Mouse (Mus musculus): ENCODE measurements around the gene Tfip11. TPM values are rescaled to one million over a fixed set of nuclear protein-coding genes. Genes with fewer than 3 reads are reported as not detected.
"Not testable (repeated sequence)": the region's sequence is repeated elsewhere in the genome, so short reads cannot be mapped to it uniquely, and the experiment has no call there.

Tfip11 gene
- polyA plus RNA-seq, 1 experiment from 2014 or later = 40.2 TPM

DNA sequence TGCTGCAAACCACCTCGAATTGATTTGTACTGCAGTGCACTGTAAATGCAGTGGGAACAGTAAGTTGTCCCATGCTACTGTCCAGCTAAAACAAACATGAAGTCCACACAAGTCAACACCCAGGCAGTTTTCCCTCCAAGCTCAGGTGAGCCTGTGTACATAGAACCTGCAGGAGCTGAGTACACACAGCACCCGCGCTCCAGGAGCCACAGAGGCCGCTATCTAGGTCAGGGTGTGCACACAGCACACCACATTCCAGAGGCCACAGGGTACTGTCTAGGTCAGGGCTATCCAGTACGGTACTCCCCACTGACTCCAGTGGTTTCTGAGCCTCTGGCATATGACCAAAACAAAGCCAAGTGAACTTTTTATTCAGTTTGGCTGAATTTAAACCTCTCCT, 23.8 kb upstream of the Tfip11 start:
- 85% methylated on average over 5 of the region's 5 CpGs for WGBS
- H3K27ac ChIP-seq (replicated peaks) = no peak overlapping the region
- no peak overlapping the region for H3K9ac ChIP-seq (replicated peaks)
- no peak overlapping the region for H3K4me2 ChIP-seq (replicated peaks)
- H3K36me3 ChIP-seq = peaks cover 1% of the 10 kb centered on the region
- ATAC-seq (ENCODE audit: low FRiP score, low read depth) = no peak
- no peaks in the 10 kb centered on the region for H3K27me3 ChIP-seq
- H3K9me3 ChIP-seq = no peaks in the 10 kb centered on the region
- no peak overlapping the region for H3K4me3 ChIP-seq
- H3K4me1 ChIP-seq = no peaks in the 10 kb centered on the region

DNA sequence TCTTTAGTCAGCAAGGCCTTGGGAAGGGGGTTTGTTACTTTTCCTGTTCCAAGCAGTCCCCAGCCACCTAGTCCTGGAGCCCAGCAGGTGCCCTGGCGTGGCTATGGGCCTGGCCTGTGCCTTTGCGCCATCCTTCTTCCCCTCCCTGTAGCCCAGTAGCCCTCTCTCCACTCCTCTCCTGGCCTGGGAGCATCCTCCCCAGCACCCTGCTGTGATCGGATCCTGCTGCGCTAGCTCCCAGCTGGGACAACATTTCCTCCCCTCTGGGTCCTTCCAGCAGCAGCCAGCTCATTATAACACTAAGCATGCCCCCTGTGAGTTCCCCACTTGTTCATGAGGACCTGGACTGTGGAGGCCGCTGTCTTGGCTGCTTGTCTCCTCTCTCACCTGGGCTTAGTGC, 20.3 kb upstream of the Tfip11 start:
- 60% methylated on average over 5 of the region's 5 CpGs for WGBS
- Histone ChIP-seq H3K4me3 (no peak overlapping the region), H3K9me3 (no peaks in the 10 kb centered on the region), H3K4me1 (no peaks in the 10 kb centered on the region), H3K4me2 (replicated peaks) (no peak overlapping the region), H3K27me3 (no peaks in the 10 kb centered on the region), H3K27ac (replicated peaks) (no peak overlapping the region), H3K36me3 (peaks cover 35% of the 10 kb centered on the region), H3K9ac (replicated peaks) (no peak overlapping the region)
- ATAC-seq (ENCODE audit: low FRiP score, low read depth) = no peak

DNA sequence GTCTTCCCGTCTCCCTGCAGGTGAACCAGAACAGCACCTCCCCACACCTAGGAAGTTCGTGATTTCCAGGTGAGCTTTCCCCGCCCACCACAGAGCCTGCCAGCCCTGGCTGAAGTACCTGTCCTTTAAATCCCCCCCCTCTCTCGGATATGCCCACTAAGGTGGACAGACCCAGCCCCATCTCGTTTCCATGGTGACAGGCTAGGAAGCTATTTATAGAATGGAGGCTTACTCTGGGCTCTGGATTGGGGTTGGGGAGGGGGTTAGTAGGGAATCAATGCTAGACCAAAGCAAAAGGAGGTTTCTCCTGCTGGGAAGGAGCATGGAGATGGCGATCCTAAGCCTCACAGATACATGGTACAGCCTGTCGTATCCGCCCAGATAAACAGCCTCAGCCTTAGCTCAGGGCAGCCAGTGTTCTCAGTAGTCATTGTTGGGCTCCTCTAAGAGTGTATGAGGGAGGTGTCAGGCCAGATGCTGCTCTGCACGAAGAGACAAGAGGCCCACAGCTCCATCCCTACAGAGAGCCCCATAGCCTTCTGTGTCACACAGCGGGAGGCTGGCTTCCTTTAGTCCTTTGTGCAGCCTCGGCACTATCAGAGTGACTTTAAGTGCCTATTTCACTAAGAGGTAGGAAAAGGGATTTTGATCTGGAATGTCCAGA, 12.8 kb upstream of the Tfip11 start:
- no peak for ATAC-seq (ENCODE audit: low FRiP score, low read depth)
- H3K36me3 ChIP-seq = peaks cover 66% of the 10 kb centered on the region
- peaks cover 5% of the 10 kb centered on the region; the same call in 1 of the 2 replicates for H3K4me1 ChIP-seq
- WGBS = 50% methylated on average over 11 of the region's 11 CpGs
- H3K27me3 ChIP-seq = no peaks in the 10 kb centered on the region
- H3K4me3 ChIP-seq = no peak overlapping the region
- H3K4me2 ChIP-seq (replicated peaks) = no peak overlapping the region
- H3K27ac ChIP-seq (replicated peaks) = 0 out of 2 replicates have a peak overlapping the region, but pooled peaks have one; percentile 8
- H3K9ac ChIP-seq (replicated peaks) = 0 out of 2 replicates have a peak overlapping the region, but pooled peaks have one; percentile 2
- H3K9me3 ChIP-seq = no peaks in the 10 kb centered on the region

DNA sequence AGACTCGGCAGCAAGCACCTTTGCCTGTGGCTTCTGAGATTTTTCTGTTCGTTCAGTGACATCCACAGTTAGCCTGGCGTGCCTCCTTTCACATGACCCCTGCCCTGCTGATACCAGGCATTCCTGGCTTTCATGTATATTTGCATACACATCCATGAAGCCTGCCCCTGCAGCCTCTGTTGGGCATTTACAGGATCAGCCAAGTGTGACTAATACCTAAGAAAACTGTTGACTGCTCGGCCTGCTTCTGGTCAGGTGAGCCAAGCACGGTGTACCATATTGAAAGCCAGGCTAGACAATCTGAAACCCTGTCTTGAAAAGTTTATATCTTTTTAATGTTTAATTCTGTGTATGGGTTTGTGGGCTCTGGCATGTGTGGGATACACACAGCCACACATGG, 9.7 kb upstream of the Tfip11 start:
- ATAC-seq (ENCODE audit: low FRiP score, low read depth) = no peak
- H3K27ac ChIP-seq (replicated peaks) = no peak overlapping the region
- no peaks in the 10 kb centered on the region for H3K9me3 ChIP-seq
- WGBS = 66% methylated on average over 5 of the region's 5 CpGs
- no peaks in the 10 kb centered on the region for H3K27me3 ChIP-seq
- peaks cover 36% of the 10 kb centered on the region for H3K36me3 ChIP-seq
- peaks cover 5% of the 10 kb centered on the region; the same call in 1 of the 2 replicates for H3K4me1 ChIP-seq
- no peak overlapping the region for H3K4me2 ChIP-seq (replicated peaks)
- H3K4me3 ChIP-seq = no peak overlapping the region
- no peak overlapping the region for H3K9ac ChIP-seq (replicated peaks)

DNA sequence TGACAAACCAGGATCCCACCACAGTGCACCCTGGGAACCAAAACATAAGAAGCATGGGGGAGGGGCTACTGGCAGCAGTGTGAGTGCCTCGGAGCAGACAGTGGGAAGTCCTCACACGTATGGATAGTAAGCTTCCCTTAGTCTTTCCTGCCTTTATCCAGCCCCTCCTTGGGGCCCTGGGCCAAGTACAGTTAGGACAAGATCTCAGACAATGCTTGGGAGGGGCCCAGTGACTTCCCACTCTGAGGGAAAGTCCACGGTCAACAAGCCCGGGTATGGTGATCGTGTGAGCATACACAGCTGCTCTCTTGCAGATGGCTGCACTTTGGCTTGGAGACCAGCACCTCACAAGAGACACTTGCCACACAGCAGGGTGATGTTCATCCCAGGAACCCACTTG, 8.8 kb upstream of the Tfip11 start:
- H3K27ac ChIP-seq (replicated peaks) = no peak overlapping the region
- 74% methylated on average over 5 of the region's 5 CpGs for WGBS
- H3K9me3 ChIP-seq = no peaks in the 10 kb centered on the region
- H3K27me3 ChIP-seq = no peaks in the 10 kb centered on the region
- ATAC-seq (ENCODE audit: low FRiP score, low read depth) = no peak
- peaks cover 5% of the 10 kb centered on the region; the same call in 1 of the 2 replicates for H3K4me1 ChIP-seq
- peaks cover 31% of the 10 kb centered on the region for H3K36me3 ChIP-seq
- no peak overlapping the region for H3K4me3 ChIP-seq
- no peak overlapping the region for H3K9ac ChIP-seq (replicated peaks)
- no peak overlapping the region for H3K4me2 ChIP-seq (replicated peaks)

DNA sequence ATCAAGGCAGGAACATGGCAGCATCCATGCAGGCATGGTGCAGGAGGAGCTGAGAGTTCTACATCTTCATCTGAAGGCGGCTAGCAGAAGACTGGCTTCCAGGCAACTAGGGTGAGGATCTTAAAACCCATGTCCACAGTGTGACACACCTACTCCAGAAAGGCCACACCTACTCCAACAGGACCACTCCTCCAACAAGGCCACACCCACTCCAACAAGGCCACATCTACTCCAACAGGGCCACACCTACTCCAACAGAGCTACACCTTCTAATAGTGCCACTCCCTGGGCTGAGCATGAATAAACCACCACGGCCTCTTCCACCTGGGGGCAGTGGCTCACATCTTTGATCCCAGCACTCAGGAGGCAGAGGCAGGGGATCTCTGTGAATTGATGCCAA, 6.8 kb upstream of the Tfip11 start:
- not testable (repeated sequence) for H3K4me2 ChIP-seq (replicated peaks); H3K4me1 ChIP-seq; H3K9me3 ChIP-seq; H3K9ac ChIP-seq (replicated peaks); H3K27me3 ChIP-seq; H3K4me3 ChIP-seq; ATAC-seq (ENCODE audit: low FRiP score, low read depth); H3K27ac ChIP-seq (replicated peaks)
- WGBS = 78% methylated on average over 2 of the region's 2 CpGs
- H3K36me3 ChIP-seq = peaks cover 15% of the 10 kb centered on the region; the same call in 1 of the 2 replicates

DNA sequence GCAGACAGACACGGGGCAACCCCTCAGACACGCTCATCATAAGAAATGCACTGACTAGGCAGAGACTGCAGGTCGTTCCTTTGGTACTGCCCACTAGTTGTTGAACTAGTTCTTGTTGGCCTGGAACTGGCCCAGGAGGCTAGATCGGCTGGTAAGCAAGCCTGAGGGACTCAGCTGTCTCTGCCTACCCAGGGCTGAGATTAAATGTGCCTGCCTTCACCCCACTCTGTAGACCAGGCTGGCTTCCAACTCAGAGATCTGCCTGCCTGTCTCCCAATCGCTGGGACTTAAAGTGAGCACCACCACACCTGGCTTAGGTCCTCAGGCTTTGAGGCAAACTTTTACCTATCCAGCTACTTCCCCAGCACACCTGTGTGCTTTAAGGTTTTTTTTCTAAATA, 5.8 kb upstream of the Tfip11 start:
- peaks cover 8% of the 10 kb centered on the region; the same call in 1 of the 2 replicates for H3K36me3 ChIP-seq
- no peak overlapping the region for H3K4me2 ChIP-seq (replicated peaks)
- WGBS = 75% methylated on average over 5 of the region's 5 CpGs
- no peaks in the 10 kb centered on the region for H3K9me3 ChIP-seq
- ATAC-seq (ENCODE audit: low FRiP score, low read depth) = no peak
- H3K27me3 ChIP-seq = no peaks in the 10 kb centered on the region
- H3K9ac ChIP-seq (replicated peaks) = no peak overlapping the region
- peaks cover 9% of the 10 kb centered on the region for H3K4me1 ChIP-seq
- no peak overlapping the region for H3K4me3 ChIP-seq
- no peak overlapping the region for H3K27ac ChIP-seq (replicated peaks)

DNA sequence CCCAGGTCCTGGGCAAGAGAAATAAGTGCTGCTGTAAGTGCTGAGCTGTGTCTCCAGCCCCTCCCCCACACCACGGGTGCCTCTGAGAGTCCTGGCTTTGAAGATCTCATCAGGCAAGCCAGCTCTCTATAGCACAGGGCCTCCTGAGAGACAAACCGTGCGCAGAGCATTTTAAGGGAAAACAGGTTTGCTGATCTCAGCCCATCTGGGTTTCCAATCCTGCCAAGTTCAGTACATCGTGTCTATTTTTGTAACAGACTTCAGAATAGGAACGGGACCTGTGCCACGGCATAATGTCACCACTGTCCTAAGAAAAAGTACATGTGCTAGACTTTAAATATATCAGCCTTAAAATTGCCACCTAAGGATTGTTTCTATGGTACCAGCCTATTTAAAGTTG, 5.2 kb upstream of the Tfip11 start:
- no peaks in the 10 kb centered on the region for H3K9me3 ChIP-seq
- H3K27me3 ChIP-seq = no peaks in the 10 kb centered on the region
- no peak overlapping the region for H3K4me2 ChIP-seq (replicated peaks)
- no peak overlapping the region for H3K4me3 ChIP-seq
- peaks cover 14% of the 10 kb centered on the region for H3K4me1 ChIP-seq
- H3K9ac ChIP-seq (replicated peaks) = no peak overlapping the region
- 73% methylated on average over 6 of the region's 6 CpGs for WGBS
- 0 out of 2 replicates have a peak, but pooled peaks cover 2% of the 10 kb centered on the region for H3K36me3 ChIP-seq
- no peak for ATAC-seq (ENCODE audit: low FRiP score, low read depth)
- no peak overlapping the region for H3K27ac ChIP-seq (replicated peaks)

DNA sequence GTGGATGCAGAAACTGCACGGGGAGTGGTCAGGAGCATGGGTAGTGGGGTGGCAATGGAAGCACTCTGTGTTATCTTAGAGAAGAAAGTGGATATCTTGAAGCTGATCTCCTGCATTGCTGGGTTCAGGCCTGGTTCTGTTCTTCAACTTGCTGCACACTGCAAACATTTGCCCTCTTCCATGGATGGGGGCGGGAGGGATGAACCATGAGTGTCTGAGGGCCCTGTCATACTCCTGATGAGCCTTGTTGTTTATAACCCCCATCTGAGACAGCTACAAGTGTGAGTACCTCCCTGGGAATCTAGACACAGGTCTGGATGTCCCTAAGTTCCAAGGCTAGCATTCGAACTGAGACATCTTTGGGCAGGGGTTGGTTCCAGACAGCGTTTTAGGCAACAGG, 4.8 kb upstream of the Tfip11 start:
- Histone ChIP-seq H3K27me3 (no peaks in the 10 kb centered on the region), H3K9ac (replicated peaks) (no peak overlapping the region), H3K36me3 (no peaks in the 10 kb centered on the region), H3K4me3 (no peak overlapping the region), H3K9me3 (no peaks in the 10 kb centered on the region), H3K27ac (replicated peaks) (no peak overlapping the region), H3K4me1 (peaks cover 14% of the 10 kb centered on the region), H3K4me2 (replicated peaks) (no peak overlapping the region)
- no peak for ATAC-seq (ENCODE audit: low FRiP score, low read depth)
- 77% methylated on average over 4 of the region's 4 CpGs for WGBS

DNA sequence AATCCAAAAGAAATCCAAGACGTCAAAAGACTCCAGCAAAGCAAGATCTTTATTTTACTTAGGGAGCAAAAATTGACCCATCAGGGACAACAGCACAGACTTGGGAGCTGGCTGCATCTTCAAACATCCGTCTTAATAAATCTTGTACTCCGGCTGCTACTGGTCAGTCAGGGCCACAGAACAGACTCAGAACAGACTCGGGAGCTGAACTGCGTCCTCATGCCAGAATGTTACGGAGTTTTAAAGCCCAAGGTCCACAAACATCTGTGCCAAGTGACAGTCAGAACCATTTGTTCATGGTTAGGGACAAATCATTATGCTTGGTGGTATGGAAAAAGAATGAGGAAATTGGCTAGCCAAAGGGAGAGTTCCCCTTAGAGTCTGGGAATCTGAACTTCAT, 2.9 kb upstream of the Tfip11 start:
- H3K36me3 ChIP-seq = 0 out of 2 replicates have a peak, but pooled peaks cover 4% of the 10 kb centered on the region
- no peaks in the 10 kb centered on the region for H3K9me3 ChIP-seq
- no peak overlapping the region for H3K9ac ChIP-seq (replicated peaks)
- 83% methylated on average over 6 of the region's 6 CpGs for WGBS
- no peak overlapping the region for H3K27ac ChIP-seq (replicated peaks)
- H3K4me1 ChIP-seq = peaks cover 28% of the 10 kb centered on the region
- H3K4me2 ChIP-seq (replicated peaks) = no peak overlapping the region
- no peak overlapping the region for H3K4me3 ChIP-seq
- no peak for ATAC-seq (ENCODE audit: low FRiP score, low read depth)
- H3K27me3 ChIP-seq = no peaks in the 10 kb centered on the region

DNA sequence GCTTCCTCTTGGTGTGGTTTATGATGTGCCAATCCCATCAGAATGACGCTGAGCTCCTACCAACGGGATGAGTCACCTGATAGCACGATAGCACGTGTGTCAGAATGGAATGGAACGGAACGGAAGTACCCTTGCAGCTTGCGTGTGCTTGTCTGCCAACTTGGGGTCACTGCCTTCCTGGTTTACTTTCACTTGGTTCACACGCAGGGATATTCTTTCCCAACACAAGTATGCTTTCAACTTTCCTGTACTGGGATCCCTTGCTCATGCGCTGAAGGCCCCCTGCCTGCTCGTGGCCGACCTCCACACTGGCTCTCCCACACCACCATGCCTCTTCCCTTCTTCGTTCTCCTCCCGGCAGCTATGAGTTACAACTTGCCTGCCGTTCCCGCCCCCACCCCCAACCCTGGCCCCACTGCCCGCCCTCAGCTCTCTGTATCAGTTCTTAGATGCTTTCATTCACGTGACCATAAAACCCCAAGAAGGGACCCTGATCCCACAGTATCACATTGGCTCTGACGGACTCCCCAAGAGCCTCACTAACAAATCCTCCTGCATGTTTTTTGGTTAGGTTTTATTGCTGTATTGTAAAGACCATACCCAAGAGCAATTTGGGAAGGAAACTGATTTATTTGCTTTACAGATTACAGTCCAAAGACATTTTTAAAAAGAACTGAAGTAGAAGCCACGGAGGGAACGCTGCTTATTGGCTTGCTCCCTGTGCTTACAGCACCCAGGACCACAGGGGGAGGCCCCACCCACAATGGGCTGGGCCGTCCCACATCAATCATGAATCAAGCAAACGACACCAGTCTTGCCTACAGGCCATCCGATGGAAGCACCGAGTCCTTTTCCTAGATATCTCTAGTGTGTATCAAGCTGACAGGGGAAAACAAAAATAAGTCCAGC, 1.3 kb upstream of the Tfip11 start:
- peaks cover 28% of the 10 kb centered on the region for H3K4me1 ChIP-seq
- H3K27me3 ChIP-seq = no peaks in the 10 kb centered on the region
- no peak overlapping the region for H3K27ac ChIP-seq (replicated peaks)
- H3K9me3 ChIP-seq = no peaks in the 10 kb centered on the region
- no peak overlapping the region for H3K9ac ChIP-seq (replicated peaks)
- no peak for ATAC-seq (ENCODE audit: low FRiP score, low read depth)
- H3K4me3 ChIP-seq = no peak overlapping the region
- 40% methylated on average over 24 of the region's 24 CpGs for WGBS
- H3K36me3 ChIP-seq = peaks cover 20% of the 10 kb centered on the region
- peak overlapping the region; percentile 92; the same call in 1 of the 2 replicates for H3K4me2 ChIP-seq (replicated peaks)

DNA sequence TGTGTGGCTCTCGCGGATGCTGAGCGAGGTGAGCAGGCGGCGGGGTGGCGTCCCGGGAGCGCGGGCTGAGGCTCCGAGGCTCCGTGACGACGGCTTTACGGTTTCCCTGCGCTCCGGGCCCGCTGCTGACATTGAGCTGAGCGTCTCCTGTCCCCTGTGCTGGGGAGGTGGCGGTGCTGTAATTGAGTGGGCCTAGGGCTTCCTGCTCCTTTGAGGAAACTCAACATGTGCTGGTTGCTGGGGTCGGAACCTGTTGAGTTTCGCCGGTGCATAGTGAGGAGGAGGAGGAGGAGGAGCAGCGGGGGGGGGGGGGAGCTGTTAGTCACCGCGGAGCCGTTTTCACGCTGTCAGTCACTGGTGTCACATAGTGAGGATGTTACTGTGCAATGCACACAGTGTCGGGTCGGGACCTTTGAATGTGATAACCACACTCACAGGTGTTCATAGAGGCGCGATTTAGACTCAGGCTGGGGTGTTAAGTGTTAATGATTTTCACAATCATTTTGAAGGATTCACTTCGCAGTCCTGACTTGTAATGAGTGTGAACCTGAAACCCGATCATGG, 370 bp downstream of the Tfip11 start:
- H3K4me3 ChIP-seq = peak overlapping the region; percentile 98
- peaks cover 28% of the 10 kb centered on the region for H3K4me1 ChIP-seq
- ATAC-seq (ENCODE audit: low FRiP score, low read depth) = peak; percentile 74
- H3K27ac ChIP-seq (replicated peaks) = 0 out of 2 replicates have a peak overlapping the region, but pooled peaks have one; percentile 79
- H3K27me3 ChIP-seq = no peaks in the 10 kb centered on the region; the same call in 1 of the 2 replicates
- H3K4me2 ChIP-seq (replicated peaks) = peak overlapping the region; percentile 92
- H3K36me3 ChIP-seq = peaks cover 36% of the 10 kb centered on the region
- 3% methylated on average over 30 of the region's 33 CpGs for WGBS
- H3K9me3 ChIP-seq = no peaks in the 10 kb centered on the region
- H3K9ac ChIP-seq (replicated peaks) = peak overlapping the region; percentile 78

Measured in midbrain, embryonic 12.5 days (tissue).